Mouse (Mus musculus) liver (tissue): ENCODE data around the gene Car14.
"Not testable (repeated sequence)": the region's sequence is repeated elsewhere in the genome, so short reads cannot be mapped to it uniquely, and the experiment has no call there.

Source experiments
- DNase-seq: peaks from one replicate; pipeline ENCODE4 v3.0.0-alpha.2; 2020; ENCODE audit warnings: mixed read lengths

Gene Car14

DNA sequence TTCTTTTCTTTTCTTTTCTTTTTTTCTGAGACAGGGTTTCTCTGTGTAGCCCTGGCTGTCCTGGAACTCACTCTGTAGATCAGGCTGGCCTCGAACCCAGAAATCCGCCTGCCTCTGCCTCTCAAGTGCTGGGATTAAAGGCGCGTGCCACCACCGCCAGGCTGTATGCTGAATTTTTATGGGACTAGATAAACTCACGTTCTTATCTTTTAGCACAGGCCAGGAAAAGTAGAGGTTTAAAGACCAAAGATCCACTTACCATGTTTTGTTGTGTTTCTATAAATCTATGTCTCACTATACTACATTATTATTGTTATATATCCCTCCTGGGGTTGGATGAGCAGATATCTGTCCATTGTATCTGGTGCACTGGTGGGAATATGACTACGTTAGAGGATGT, 18.9 kb upstream of the Car14 start:
- DNase-seq, result not testable (repeated sequence)

DNA sequence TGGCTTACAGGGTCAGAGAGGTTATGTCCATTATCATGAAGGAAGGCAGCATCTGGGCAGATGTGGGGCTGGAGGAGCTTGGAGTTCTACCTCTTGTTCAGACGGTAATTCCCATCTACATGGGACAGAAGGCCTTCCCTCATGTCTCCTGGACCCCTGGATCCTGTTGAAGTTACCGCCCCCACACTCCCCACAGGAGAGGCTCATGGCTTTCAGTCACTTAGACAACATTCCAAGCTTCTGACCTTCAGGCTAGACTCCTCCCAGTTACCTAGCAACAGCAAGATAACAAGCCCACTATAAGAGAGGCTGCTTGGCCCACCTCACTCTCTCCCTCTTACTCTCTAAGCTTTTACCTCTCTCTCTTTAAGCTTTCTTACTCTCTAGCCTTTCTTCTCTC, 16.0 kb upstream of the Car14 start:
- not testable (repeated sequence) for DNase-seq

DNA sequence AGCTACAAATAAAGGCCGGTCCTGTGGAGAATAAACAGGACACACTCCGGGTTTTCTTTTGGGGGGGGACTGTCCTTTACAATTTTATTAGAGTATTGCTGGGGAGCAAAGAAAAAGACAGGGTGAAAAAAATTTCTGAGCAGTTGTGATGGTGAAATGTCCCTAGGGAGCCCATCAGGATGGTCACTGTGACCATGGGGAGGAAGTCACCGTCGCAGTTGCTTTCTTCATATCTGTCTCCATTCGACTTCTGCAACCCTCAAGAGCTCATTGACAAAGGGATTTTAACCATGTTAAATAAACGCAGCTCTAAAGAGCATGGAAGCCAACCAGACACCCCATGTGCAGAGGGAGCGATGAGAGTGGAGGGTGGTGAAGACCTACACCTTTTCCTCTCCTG, 12.3 kb upstream of the Car14 start:
- no peak for DNase-seq

DNA sequence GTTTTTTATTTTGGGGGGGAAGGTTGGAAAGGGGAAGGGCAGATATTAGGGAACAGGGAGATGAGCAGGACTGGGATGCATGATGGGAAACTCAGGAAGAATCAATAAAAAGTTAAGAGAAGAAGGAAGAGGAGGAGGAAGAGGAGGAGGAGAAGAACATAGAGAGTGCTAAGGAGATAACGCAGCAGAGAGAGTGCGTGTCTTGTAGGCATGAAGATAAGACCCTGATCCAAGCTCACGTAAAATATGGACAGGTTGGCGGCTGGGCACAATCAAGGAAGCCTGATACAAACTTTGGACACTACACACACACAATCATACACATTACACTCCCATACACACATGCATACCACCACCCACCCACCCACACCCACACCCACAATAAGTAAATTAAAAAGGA, 10.2 kb upstream of the Car14 start:
- DNase-seq, result no peak

DNA sequence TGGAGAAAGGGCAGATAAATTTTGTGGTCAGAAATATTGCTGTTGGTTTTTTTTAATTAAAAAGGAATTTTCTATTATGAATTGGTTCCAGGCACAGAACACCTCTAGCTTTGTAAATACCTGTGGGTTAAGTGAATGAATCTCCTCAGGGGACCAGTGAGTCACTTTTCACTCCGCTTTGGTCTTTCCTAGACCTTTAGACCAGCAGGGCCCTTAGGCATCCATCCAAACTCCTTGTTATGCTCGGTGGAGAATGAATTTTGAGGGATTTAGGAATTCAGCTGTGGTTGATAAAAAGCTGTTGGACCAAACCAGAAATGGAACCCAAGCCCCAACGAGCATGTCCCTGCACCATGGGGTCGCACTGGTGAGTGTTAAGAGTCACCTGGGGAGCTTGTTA, 3.1 kb upstream of the Car14 start:
- DNase-seq, result no peak

DNA sequence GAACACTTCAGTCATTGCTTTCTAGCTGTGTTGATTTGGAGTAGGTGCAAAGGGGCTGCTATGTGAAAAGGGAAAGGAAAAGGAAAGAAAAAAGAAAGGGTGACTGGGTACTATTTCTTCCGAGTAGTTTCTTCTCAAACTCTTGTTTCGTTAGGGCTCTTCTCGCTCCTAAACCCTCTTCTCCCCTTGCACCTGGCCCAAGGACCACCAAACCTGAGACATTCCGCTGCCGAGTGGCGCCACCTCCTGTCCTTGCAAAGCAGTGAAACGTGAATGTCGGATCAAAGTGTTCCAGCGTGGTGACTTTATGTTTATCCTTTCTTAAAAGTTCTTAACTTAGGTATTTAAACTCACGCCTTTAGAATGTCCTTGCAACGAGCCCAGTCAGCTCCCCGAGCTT, 2.4 kb upstream of the Car14 start:
- DNase-seq, result peak; percentile 58

DNA sequence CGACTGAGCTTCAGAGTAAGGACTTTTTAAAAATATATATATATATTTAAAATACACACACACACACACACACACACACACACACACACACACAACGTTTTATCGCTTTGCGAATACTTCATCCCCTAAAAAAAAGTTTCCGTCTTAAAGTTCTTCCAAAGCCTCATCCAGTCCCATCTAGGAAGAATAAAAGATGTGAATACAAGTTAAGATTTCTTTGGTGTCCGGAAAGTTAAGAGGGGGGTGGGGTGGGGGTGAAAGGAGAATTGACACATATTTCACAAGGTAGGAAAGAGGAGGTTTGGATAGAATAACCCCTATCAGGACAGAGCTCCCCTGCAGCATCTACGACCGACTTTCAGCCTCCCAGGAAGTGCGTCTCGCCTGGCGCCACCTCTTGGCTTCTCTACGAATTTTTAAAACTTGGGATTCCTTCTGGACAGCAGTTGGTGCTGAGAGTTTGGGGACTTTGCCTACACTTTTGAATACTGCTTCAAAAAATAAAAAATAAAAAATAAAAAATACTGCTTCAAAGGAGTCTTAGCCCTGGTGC, 1.5 kb upstream of the Car14 start:
- peak; percentile 56 for DNase-seq

DNA sequence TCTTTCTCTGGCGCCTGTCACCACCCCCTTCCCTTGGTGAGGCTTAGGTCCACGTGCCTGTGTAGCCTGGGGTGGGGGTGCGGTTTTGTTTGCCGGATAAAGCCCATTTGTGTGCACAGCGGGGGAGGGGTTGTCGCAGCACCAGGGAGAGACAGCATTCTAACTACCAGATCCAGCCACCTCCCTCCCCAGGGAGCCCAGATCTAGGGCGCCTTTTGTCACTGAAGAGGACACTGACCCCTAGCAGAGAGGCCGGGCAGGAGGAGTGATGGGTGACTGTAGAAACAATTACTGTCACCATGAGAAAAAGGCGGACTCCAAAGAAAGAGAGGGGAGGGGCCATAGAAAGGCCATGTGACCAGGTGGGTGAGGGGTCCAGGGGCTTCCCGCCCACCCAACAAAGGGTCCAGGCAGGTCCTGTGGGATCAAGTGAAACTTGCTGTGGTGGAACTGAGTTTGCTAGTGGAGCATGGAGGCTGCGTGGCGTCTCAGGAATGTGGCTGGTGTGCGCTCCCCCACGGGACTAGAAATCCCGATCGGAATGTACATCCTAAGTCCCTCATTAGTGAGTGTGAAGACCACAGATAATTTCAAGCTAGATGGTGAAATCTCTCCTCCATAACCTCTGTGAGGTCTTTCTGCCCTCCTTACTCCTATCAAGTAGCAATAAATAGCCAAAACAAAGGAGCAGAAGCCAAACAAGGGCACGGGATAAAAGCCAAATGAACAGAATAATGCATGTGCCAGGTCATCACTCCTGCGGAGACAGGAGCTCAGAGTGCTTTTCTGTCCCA, 852 bp upstream of the Car14 start:
- DNase-seq, result peak; percentile 66

DNA sequence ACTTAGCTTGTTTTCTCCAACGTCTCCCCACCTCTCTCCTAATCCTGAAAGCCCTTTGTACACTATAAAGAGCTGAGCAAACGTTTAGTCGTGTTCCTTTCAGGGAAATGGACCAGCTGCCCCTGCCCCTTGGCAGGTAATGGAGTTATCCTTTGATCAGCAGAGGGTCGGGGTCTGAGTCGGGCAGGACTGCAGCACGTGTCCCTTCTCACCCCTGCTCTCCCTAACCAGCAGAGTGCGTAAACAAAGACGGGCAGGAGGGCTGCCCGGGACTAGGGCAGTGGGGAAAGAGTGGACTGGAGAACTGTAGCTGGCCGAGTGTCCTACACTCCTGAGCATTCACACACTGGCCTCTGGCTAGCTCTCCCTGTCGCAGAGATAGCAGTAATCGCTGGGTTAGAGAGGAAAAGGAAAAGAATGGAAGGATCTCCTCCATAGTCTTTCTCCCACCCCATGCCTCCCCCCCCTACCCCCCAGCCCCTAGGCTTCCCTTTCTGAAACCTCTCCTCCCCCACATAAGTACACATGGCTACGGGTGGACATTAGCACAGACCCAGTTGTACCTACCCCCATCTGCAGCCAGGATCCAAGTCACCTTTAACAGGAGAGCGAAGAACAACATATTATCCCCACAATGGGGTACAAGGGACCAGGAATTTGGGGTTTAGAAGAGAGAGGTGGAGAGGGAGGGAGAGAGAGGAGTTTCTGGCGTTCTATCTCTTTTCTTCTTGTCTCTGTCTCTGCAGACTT, 563 bp downstream of the Car14 start:
- peak; percentile 45 for DNase-seq

DNA sequence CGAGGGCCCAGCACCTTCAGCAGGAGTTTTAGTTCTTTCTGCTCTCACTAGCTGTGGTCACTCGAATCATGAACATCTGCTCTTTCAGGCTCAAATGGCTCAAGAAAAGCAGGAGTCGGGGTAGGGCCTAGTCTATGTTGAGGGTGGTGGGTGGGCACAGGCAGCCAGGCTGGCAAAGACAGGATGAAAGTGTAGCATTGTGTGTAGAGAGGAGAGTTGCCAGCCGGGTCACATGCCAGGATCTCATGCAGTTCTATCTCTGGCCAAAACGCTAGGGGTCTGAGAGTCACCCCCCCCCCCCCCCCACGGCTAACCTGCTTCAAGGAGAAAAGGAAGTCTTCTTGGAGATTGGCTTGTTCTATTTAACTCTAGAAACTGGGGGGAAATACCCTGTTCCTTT, 1.8 kb downstream of the Car14 start:
- no peak for DNase-seq

DNA sequence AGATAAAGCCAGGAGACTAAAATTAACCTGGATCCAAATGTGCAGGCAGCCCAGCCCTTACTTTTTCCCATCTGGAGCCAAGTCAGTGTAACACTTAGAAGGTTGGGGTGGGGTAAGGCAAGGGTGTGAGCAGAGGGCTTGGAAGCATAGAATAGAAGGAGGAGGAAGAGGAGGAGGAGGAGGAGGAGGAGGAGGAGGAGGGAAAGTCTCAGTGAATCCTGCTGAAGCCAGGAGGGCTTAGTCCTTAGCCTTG, 2.2 kb downstream of the Car14 start:
- DNase-seq, result no peak

DNA sequence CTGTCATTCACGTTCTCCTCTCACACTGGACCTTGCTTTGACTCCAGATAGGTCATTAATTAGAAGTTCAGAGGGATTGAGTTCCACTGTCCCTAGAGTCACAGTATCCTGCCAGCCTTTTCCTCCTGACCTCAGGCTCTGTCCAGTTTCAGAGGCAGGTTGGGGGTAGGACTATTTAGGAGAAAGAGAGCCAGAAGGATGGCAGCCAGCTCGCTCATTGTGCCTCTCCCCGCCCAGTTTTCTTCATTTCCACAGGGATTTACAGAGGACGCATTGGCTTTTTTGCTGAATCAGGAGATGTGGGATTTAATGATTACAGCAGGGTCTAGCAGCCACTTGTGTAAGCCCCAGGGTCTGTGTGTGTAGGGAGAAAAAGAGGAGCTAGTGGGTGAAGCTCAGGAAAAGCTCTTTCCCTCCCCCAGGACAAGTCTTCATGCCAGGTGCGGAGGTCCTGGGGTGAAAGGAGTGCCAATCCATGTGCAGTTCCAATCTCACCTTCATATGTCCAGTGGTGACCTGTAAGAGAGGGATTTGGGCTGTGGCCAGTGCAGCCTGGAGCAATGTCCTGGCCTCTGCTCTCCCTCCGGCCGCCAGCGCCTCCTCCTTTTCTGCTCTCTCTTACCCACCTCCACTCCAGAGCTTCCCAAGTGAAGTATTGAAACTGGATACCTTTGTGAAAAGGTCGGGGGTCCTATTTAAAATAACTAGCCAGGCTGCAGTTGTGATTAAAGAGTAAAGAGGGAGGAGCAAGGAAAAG, 2.7 kb downstream of the Car14 start:
- DNase-seq, result no peak

DNA sequence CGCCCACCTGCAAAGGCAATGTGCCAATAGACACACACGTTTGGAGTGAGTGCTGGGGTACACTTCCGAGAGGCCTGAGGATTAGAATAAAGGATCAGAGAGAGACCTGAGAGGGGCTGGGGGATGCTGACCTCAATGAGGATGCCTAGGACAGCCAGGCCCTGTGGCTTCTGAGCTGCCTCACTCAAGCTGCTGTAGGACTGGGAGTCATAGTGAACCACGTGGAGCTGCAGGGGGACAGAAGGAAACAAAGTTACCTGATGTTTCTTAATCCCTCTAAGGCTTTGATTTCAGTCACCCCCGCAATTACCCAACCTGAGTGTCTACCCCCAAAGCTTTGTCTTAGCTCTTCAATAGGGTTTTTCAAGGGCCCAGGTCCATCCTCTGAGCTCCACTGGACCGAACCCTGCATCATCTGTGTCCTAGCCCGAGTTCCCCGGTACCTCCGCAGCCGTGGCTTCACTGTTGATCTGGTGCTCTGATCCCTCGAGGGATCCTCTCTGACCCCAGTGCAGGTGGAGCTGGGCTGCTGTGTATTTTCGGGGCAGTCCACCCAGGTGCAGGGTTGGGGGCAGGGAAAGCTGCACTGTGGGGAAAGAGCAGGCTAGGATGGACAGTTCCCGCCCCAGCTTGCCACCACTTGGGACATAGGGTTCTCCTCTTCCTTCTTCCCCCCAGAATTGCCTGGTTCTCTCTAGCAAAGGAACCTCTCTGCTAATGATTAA, 4.5 kb downstream of the Car14 start:
- peak; percentile 19 for DNase-seq

DNA sequence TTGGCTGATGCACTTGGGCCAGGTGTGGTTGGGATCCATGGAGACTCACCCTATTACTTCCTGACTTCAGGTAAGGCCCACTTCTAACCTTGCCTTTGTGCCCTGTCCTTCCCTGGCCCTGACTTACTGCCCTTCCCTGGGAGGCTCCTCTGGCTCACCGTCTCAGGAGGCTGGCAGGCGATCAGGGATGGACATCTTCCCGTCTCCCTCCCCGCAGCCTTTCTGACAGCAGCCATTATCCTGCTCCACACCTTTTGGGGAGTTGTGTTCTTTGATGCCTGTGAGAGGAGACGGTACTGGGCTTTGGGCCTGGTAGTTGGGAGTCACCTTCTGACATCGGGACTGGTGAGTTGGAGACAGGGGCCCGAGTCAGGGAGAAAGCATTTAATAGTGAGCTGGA, 9.0 kb downstream of the Car14 start:
- not testable (repeated sequence) for DNase-seq

DNA sequence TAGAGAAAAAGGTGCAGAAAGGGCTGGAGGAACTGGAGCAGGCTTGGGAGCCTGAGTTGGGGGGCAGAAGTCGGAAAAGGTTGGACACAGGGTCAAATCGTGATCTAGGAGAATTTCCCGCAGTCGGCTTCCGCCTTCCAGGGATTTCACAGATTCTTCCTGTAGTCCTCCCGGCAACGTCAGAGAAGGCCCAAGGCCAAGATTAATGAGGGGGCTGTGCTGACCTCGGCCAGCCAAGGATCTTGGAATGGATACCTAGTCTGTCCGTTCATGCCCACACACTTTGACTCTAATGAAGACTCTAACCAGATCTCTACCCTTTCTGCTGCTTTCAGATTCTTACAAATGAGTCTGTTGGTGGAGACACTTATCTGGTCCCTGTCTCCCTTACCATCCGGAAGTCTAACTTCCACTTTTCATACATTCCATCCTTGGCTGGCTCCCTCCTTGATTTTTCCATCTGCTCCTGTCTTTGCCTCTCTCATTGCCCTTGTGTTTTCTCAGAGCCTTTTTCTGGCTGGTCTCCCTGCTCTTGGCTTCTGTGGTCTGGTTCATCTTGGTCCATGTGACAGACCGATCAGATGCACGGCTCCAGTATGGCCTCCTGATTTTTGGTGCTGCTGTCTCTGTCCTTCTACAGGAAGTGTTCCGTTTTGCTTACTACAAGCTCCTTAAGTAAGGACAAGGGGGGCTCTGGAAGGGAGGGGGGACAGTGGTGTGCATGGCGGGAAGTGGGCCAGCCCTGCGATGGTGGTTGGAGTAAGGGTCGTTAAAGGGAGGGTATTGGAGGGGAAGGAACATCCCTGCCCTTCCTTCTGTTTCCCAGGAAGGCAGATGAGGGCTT, 10.0 kb downstream of the Car14 start:
- peak; percentile 38 for DNase-seq

DNA sequence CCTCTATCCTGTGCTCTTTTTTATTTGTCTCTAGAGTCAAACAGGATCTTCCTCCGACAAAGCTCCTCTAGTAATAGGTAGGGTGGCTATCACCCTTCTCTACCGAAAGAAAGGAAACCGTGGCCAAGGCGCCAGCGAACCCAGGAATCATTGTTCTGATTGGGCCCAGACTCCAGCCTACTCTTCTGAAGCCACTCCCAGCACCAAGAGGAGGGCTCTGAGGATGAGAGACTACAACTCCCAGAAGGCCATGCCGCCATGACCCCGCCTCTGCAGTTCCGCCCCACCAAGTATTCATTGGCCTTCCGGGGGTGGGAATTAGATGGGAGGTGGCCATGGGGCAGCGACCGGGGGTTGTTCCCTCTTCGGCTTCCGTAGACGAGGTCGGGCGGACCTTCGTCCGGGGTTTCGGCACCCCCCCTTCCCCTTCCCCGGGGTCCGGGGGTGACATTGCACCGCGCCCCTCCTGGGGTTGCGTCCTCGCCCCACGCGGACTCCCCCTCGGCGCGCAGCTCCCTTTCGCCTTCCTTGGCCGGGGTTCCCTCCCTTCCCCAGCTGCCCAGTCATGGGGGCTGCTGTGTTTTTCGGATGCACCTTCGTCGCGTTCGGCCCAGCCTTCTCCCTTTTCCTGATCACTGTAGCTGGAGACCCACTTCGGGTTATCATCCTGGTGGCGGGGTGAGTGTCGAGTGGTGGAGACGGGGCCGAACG, 10.7 kb downstream of the Car14 start, which contains the start of gene Aph1a:
Gene Aph1a (plus strand): TSS at position 364 of the 711 bp plus-strand sequence.
- DNase-seq, result peak; percentile 96

DNA sequence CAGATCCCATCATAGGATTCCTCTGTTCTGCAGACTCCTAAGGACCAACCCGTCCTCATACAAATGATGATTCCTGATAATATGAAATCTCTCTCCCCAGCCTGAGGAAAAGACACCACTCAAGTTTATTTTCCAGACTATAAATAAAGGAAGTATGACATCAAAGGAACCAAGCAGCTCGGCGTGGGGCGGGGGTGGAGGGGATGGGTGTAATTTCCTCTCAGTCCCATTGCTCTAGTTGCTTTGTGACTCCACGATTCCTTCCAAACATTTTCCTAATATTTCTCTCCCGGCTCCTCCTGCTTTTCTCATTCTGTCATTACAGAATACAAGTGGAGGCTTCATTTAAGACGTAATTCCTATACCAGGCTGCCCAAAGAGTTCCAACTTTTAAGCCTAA, 11.4 kb downstream of the Car14 start:
- no peak for DNase-seq

DNA sequence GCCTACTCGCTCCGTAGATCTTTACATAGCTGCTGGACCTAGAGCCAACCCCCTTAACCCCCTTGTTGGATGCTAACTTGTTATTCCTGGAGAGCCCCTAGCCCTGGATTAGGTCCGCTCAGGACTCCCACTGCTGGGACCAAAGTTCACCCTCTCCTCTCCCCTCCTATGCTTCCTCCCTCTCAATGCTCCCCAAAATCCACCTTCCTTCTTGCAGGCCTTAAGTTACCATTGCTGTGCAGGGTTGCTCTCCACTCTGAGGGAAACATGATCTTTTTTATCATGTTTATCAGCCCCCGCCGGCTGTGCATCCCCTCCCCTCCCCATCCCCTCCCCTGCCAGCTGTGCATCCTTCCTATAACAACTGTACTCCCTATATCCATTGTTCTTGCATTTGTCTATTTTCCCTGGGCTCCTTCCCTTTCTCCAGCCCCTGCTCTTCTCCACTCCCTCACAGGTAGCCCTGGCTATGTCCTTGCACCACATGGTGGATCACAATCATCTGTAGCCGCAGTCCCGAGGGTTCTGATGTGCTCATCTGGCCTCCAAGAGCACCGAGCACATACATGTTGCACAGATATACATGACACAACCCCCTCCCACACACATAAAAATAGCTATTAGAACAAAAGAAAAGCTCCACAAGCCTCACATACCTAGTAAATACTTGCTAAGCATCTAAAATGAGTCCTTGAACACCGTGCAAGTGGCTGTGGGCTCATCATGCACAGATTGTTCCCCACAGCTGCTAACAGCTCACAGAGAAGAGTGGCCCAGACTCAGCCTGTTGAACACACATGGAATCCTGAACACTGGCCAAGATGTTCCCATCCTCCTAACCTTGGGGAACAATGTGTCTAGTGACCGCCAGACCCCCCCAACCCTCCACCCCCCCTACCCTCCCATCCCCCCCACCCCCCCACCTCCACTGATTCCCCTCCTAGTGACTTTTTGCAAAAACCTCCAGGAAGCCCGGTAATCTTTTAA, 12.1 kb downstream of the Car14 start:
- peak; percentile 23 for DNase-seq

DNA sequence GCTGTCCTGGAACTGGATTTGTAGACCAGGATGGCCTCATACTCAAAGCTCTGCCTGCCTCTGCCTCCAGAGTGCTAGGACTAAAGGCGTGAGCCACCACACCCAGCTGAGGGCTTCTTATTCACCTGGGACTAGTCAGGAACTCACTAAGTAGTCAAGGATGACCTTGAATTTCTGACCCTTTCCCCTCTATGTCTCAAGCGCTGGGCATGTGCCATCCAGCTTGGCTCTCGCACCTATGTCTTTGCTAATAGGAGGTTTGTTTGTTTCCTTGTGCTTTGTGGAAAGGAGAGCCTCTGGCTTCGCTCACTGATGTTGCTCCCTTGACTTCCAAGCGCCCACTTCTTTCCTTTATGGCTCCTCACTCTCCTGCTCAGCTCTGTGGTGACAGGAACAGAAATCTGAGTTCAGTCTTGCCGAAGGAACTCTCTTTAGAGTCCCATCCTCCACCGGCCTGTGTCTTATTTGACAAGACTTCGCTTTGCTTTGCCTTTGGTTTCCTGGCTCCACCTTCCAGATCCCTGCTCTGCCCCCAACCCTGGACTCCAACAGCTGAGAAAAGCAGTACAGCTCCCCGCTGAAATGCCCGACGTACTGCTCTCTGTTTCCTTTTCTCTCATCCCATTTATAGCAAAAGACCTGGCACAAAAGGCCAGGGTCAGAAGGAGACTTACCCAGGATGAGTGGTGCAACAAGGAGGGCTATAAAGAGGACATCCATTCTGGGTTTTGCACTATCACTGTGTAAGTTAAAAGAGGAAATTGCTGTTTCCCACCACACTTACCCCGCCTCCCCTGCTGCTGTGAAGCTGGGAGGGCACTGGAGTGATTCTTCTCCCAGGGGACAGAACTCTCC, 13.1 kb downstream of the Car14 start, which contains the start of gene BC028528:
Gene BC028528 (minus strand): TSS at position 795 of the 855 bp plus-strand sequence.
- peak; percentile 49 for DNase-seq
